Mouse (Mus musculus) lung, postnatal 0 days (tissue): Measurements from ENCODE around the gene H2al1c. TPM values are rescaled to one million over a fixed set of nuclear protein-coding genes. Genes with fewer than 3 reads are reported as not detected.
A peak's percentile ranks its signal among the peaks of the same experiment; 100 is the strongest.
"Not testable (repeated sequence)": the region's sequence is repeated elsewhere in the genome, so short reads cannot be mapped to it uniquely, and the experiment has no call there.

Experiments
- ATAC-seq: fragments of 200-750 bp; cut with Nextera tagmentation; 2 replicates; pipeline ENCODE4 v1.8.0; 2017; ENCODE audit warnings: moderate library complexity
- DNase-seq: peaks from one replicate; pipeline ENCODE4 v3.0.0-alpha.2; 2016; ENCODE audit warnings: low spot score
- H3K27ac ChIP-seq: fragments of 300-500 bp; sonication (generic); 2 replicates; pipeline ENCODE4 v1.5.1; 2014; ENCODE audit warnings: antibody characterized with exemption, mild to moderate bottlenecking, low read length, mixed read lengths
- H3K27me3 ChIP-seq: fragments of 300-500 bp; sonication (generic); replicated peaks from 2 replicates; pipeline ENCODE4 v1.6.1; 2014; ENCODE audit warnings: low read length, mixed read lengths; ENCODE audit not compliant: insufficient read depth
- H3K36me3 ChIP-seq: fragments of 300-500 bp; sonication (generic); 2 replicates; pipeline ENCODE4 v1.6.1; 2014; ENCODE audit warnings: low read length, mixed read lengths; ENCODE audit not compliant: insufficient read depth
- H3K4me1 ChIP-seq: fragments of 300-500 bp; sonication (generic); 2 replicates; pipeline ENCODE4 v1.6.1; 2014; ENCODE audit warnings: antibody characterized with exemption, low read depth, low read length, mixed read lengths; ENCODE audit not compliant: insufficient read depth
- H3K4me2 ChIP-seq: fragments of 300-500 bp; sonication (generic); replicated peaks from 2 replicates; pipeline ENCODE4 v1.6.1; 2014; ENCODE audit warnings: low read depth, mild to moderate bottlenecking, low read length, moderate library complexity, mixed read lengths
- H3K4me3 ChIP-seq: fragments of 300-500 bp; sonication (generic); 2 replicates; pipeline ENCODE4 v1.5.1; 2014; ENCODE audit warnings: low read depth, low read length
- H3K9ac ChIP-seq: fragments of 300-500 bp; sonication (generic); replicated peaks from 2 replicates; pipeline ENCODE4 v1.6.1; 2014; ENCODE audit warnings: low read depth, mild to moderate bottlenecking
- H3K9me3 ChIP-seq: fragments of 300-500 bp; sonication (generic); 2 replicates; pipeline ENCODE4 v1.6.1; 2016; ENCODE audit warnings: low read length, mixed read lengths
- CTCF ChIP-seq: IDR thresholded peaks from 2 replicates; pipeline ENCODE4 v1.5.1; 2016; ENCODE audit warnings: antibody characterized with exemption, mild to moderate bottlenecking
- EP300 ChIP-seq: IDR thresholded peaks from 2 replicates; pipeline ENCODE4 v1.6.1; 2016; ENCODE audit warnings: antibody characterized with exemption, mild to moderate bottlenecking, control low read depth
- WGBS: fragments of 180-500 bp; shearing (Covaris S2); extraction: QIAGEN DNeasy Blood & Tissue Kit; methylation state at CpG from one replicate; pipeline ENCODE4 v1.1.7; 2014; 5-methylcytosine and 5-hydroxymethylcytosine counted together
- polyA plus RNA-seq: library from polyadenylated mRNA; unstranded; fragments of >200 nt; fragmentation: Nextera tagmentation; extraction: Ambion mirVana; gene quantifications from 2 replicates; pipeline ENCODE4 v1.2.1, GENCODE M21; 2015

The H2al1c gene
- polyA plus RNA-seq, 1 experiment from 2014 or later, result not detected

GRCm38 (mm10) chrX:11324359-11324758 is 18.9 kb downstream of the H2al1c start, which contains the start of gene H2al1i:
Gene H2al1i (plus strand): TSS chrX:11324659.
- H3K9ac ChIP-seq, H3K27me3 ChIP-seq, ATAC-seq, H3K36me3 ChIP-seq, DNase-seq, H3K4me3 ChIP-seq, H3K9me3 ChIP-seq, H3K4me1 ChIP-seq, H3K4me2 ChIP-seq, H3K27ac ChIP-seq: not testable (repeated sequence)
- 67% methylated on average over 2 of the region's 5 CpGs for WGBS

GRCm38 (mm10) chrX:11327522-11327921 is 22.1 kb downstream of the H2al1c start, which contains the start of gene H2al1j:
Gene H2al1j (plus strand): TSS chrX:11327822.
- H3K36me3 ChIP-seq, ATAC-seq, DNase-seq, H3K27ac ChIP-seq, H3K9me3 ChIP-seq, H3K9ac ChIP-seq, H3K4me1 ChIP-seq, H3K27me3 ChIP-seq, H3K4me2 ChIP-seq, H3K4me3 ChIP-seq: not testable (repeated sequence)
- 81% methylated on average over 2 of the region's 2 CpGs for WGBS

- no peaks in the 10 kb centered on the region for H3K36me3 ChIP-seq
- H3K4me1 ChIP-seq, result no peaks in the 10 kb centered on the region
- no peak overlapping the region for H3K9ac ChIP-seq
- H3K4me3 ChIP-seq, result no peak overlapping the region
- H3K9me3 ChIP-seq, result no peaks in the 10 kb centered on the region
- DNase-seq, result peak; percentile 11
- ATAC-seq, result no peak
- TF ChIP-seq EP300, result no peak
- no peak for TF ChIP-seq CTCF
- H3K27ac ChIP-seq, result no peak overlapping the region
- H3K4me2 ChIP-seq, result no peak overlapping the region
- H3K27me3 ChIP-seq, result no peaks in the 10 kb centered on the region
- 54% methylated on average over 9 of the region's 9 CpGs for WGBS
Observed at GRCm38 (mm10) chrX:11345762-11346161, 40.3 kb downstream of the H2al1c start.

GRCm38 (mm10) chrX:11346756-11347155 is 41.3 kb downstream of the H2al1c start:
- Histone ChIP-seq H3K4me1 (no peaks in the 10 kb centered on the region), H3K4me2 (no peak overlapping the region), H3K9me3 (no peaks in the 10 kb centered on the region), H3K27me3 (no peaks in the 10 kb centered on the region), H3K36me3 (no peaks in the 10 kb centered on the region), H3K9ac (no peak overlapping the region), H3K27ac (no peak overlapping the region), H3K4me3 (no peak overlapping the region)
- ATAC-seq (no peak), DNase-seq (no peak)
- WGBS, result 79% methylated on average over 3 of the region's 3 CpGs
- TF ChIP-seq CTCF, result no peak
- TF ChIP-seq EP300, result no peak

Other genes with a start within 250 kb of the H2al1c start
- gene H2al1a, start 6.4 kb upstream of the H2al1c start, polyA plus RNA-seq, result not detected in 2 replicates
- not detected in 2 replicates for gene H2al1b, start 3.2 kb upstream of the H2al1c start, polyA plus RNA-seq
- gene H2al1d, start 3.2 kb downstream of the H2al1c start, polyA plus RNA-seq, result not detected in 2 replicates
- gene H2al1e, start 6.3 kb downstream of the H2al1c start, polyA plus RNA-seq, result not detected in 2 replicates
- gene H2al1f, start 9.5 kb downstream of the H2al1c start, polyA plus RNA-seq, result not detected in 2 replicates
- gene H2al1g, start 12.6 kb downstream of the H2al1c start, polyA plus RNA-seq, result not detected in 2 replicates
- not detected in 2 replicates for gene H2al1h, start 15.8 kb downstream of the H2al1c start, polyA plus RNA-seq
- not detected in 2 replicates for gene H2al1i, start 19.0 kb downstream of the H2al1c start, polyA plus RNA-seq
- not detected in 2 replicates for gene H2al1j, start 22.2 kb downstream of the H2al1c start, polyA plus RNA-seq